Mouse (Mus musculus) monocyte, adult 2 months (primary cell): ENCODE data around the gene 1700086D15Rik.

Experiments
- DNase-seq, 2 experiments: peaks; one replicate each; pipeline ENCODE4 v3.0.0; 2022; ENCODE audit warnings: low spot score in 2 of 2, low read depth in 1 of 2

The 1700086D15Rik gene

DNA sequence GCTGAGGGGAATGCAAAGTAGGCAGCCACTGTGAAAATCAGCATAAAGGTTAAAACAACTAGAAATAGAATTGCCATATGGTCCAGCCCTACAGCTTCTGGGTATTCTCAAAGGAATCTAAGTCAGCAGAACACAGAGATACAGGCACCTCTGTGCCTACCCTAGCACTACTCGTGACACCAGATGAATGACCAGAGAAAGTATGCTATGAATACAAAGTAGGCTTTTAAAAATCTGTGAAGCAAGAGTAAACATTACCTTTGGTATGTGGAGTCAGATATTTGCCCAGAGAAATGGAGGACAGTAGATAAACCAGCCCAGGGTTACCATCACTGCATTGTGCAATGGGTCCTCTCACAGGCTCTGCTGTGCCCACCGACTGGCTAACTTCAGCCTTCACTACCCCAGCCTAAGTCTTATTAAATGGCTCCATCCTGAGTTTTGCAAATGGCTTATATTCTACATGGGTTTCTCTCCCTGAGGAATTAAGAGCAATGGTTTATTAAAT lies 22.5 kb downstream of the 1700086D15Rik start:
- DNase-seq: no peak

- no peak for DNase-seq
Measured at GRCm38 (mm10) chr11:65135251-65135739, 24.4 kb downstream of the 1700086D15Rik start.

DNA sequence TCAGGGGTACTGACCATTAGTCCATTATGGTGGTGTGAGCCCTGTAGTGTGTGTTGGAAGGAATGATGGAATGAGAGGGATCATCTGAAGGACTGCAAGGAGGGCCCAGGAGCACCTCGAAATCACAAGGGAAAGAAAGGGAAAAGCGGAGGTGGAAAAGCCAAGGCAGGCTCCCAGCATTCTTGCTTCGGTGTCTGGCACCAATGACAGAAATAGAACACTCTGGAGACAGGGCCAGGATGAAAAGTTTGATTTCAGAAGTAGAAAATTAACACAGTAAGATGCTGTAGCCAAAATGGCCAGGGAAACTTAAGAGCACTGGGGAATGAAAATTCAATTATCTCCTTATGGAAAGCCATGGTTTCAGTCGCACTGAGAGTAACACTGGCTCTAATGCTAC lies 26.0 kb downstream of the 1700086D15Rik start:
- DNase-seq: no peak

DNA sequence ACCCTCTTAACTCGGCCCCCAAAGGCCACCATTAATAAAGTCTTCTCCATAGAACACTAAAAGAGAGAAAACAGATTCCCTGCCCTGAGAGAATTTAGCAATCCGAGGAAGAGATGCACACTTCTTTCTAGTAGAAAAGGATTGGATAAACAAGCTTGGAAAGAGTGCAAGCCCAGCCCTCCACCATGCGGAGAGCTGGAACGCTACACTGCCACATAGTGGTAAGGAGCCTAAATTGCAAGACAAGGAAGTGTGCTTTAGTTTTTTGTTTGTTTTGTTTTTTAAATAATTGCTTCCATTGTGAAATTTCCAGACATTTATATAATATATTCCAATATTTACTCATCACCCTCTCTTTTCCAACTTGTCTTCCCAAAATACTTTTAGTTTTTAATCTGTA lies 30.6 kb downstream of the 1700086D15Rik start:
- no peak for DNase-seq

GRCm38 (mm10) chr11:65128666-65129065 lies 31.0 kb downstream of the 1700086D15Rik start:
- no peak for DNase-seq

- no peak for DNase-seq
Measured at GRCm38 (mm10) chr11:65126566-65126965, 33.1 kb downstream of the 1700086D15Rik start.

GRCm38 (mm10) chr11:65124913-65125418 lies 34.7 kb downstream of the 1700086D15Rik start:
- DNase-seq: no peak

DNA sequence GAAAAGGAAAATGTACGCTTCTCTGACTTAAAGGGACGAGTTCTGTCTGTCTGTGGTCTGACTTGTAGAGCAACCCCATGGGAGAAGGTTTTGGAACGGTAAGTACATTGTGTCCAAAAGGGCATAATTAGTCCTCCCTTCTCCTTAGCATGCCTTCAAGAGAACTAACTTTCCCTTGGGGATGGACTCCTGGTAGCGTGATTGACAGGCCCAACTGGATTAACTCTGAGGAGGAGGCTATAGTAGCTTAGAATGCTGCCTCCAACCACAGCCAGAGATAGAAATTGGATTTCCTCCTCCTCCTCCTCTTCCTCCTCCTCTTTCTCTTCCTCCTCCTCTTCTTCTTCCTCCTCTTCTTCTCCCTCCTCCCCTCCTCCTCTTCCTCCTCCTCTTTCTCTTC lies 39.4 kb downstream of the 1700086D15Rik start:
- DNase-seq: no peak

GRCm38 (mm10) chr11:65115811-65116210 lies 43.9 kb downstream of the 1700086D15Rik start:
- DNase-seq: no peak

- no peak for DNase-seq
Measured at GRCm38 (mm10) chr11:65112086-65112485, 47.6 kb downstream of the 1700086D15Rik start.

DNA sequence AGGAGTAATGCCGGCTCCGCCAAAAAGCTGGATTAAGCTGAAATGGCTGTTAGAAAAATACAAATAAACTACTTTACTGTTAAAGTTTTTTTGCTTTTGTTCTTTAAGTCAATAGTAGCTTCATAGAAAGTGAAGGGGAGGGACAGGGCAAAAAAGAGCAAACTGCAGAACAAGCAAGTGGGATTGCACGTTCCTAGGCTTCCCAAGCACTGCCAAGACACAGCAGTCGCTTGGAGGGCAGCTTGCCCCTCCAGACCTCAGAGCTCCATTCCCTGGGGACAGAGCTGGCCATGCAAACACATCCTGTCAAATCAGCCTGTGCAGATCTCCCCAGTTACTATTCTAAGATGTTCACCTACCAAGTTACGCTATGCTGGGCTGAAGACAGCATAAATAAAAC lies 48.0 kb downstream of the 1700086D15Rik start:
- DNase-seq: no peak

DNA sequence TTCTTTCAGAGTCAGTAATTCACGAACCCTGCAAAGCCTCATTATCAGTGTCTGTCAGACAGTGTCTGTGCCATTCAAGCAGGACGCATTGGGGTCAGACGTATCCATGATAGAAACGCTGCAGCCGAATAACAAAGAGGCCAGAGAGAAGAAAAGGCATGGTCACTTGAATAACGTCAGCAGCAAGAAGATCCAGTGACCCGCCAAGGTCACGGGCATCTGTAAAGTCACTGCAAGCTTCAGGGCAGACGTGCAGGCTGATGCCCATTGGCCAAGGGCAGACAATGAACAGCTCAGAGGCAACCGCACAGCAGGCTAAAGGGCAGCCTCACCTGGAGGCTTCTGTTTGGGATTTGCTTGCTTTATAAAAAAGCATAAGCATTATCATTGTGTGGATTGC lies 49.6 kb downstream of the 1700086D15Rik start:
- DNase-seq: no peak

GRCm38 (mm10) chr11:65107734-65108171 lies 51.9 kb downstream of the 1700086D15Rik start:
- DNase-seq: no peak

DNA sequence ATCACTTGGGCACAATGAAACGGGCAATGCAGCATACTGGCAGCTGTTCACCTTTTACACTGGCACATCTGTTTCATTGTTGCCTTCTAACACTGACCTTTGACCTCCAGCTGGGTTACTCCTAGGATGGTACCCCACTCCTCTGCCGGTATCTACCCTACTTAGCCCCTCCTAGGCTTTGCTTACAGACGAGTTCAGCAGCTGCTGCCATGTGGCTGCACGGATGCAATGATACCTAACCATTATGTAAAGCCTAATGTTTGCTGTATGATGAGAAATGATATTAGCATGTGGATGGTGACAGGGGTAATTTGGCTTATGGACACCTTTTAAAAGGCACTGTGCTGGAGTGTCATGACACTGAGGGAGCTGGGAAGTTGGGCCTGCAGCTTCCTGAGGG lies 52.5 kb downstream of the 1700086D15Rik start:
- DNase-seq: no peak

DNA sequence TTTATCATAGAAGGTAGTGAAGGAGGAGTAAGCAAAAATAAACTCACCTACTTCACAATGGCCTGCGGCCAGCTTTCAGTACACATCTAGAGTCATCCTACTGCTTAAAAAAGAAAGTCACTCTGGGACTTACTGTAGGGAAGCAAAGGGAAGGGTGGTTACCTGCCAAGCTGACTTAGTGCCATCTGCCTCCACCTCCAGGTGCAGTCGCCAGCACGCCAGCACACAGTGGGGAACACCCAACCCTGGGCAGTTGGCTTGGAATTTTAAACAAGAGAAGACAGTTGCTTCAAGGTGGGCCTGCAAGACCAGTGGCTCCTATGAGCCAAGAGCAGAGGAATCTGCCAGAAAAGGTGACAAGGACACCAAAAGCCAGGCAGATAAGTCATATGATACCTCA lies 55.6 kb downstream of the 1700086D15Rik start:
- no peak for DNase-seq
